Mouse (Mus musculus) embryonic facial prominence, embryonic 14.5 days (tissue): Measurements from ENCODE around the gene Gkn1. TPM values are rescaled to one million over a fixed set of nuclear protein-coding genes. Genes with fewer than 3 reads are reported as not detected.

Source experiments
- ATAC-seq: fragments of 200-750 bp; cut with Nextera tagmentation; 2 replicates; pipeline ENCODE4 v1.8.0; 2017; ENCODE audit warnings: low read depth, moderate number of reproducible peaks, moderate TSS enrichment
- DNase-seq: peaks from one replicate; pipeline ENCODE4 v3.0.0-alpha.2; 2015; ENCODE audit warnings: low spot score
- H3K27ac ChIP-seq: fragments of 300-500 bp; sonication (generic); replicated peaks from 2 replicates; pipeline ENCODE4 v1.5.1; 2014; ENCODE audit warnings: low read depth, mild to moderate bottlenecking, low read length, moderate library complexity
- H3K27me3 ChIP-seq: fragments of 300-500 bp; sonication (generic); replicated peaks from 2 replicates; pipeline ENCODE4 v1.6.1; 2014; ENCODE audit warnings: low read length; ENCODE audit not compliant: control insufficient read depth, insufficient read depth
- H3K36me3 ChIP-seq: fragments of 300-500 bp; sonication (generic); 2 replicates; pipeline ENCODE4 v1.6.1; 2014; ENCODE audit warnings: low read length, mixed read lengths; ENCODE audit not compliant: control insufficient read depth, insufficient read depth
- H3K4me1 ChIP-seq: fragments of 300-500 bp; sonication (generic); 2 replicates; pipeline ENCODE4 v1.6.1; 2014; ENCODE audit warnings: antibody characterized with exemption, low read length; ENCODE audit not compliant: control insufficient read depth, insufficient read depth
- H3K4me2 ChIP-seq: fragments of 300-500 bp; sonication (generic); 2 replicates; pipeline ENCODE4 v1.6.1; 2014; ENCODE audit warnings: low read depth, mild to moderate bottlenecking, low read length, moderate library complexity, mixed read lengths
- H3K4me3 ChIP-seq: fragments of 300-500 bp; sonication (generic); 2 replicates; pipeline ENCODE4 v1.5.1; 2014; ENCODE audit warnings: low read depth, mild to moderate bottlenecking, low read length
- H3K9ac ChIP-seq: fragments of 300-500 bp; sonication (generic); 2 replicates; pipeline ENCODE4 v1.6.1; 2014; ENCODE audit warnings: low read depth, mild to moderate bottlenecking, low read length, moderate library complexity, mixed read lengths
- H3K9me3 ChIP-seq: fragments of 300-500 bp; sonication (generic); 2 replicates; pipeline ENCODE4 v1.6.1; 2016; ENCODE audit warnings: low read length; ENCODE audit not compliant: control insufficient read depth
- WGBS: fragments of 180-500 bp; shearing (Covaris S2); extraction: QIAGEN DNeasy Blood & Tissue Kit; methylation state at CpG from one replicate; pipeline ENCODE4 v1.1.7; 2014; 5-methylcytosine and 5-hydroxymethylcytosine counted together
- polyA plus RNA-seq: library from polyadenylated mRNA; unstranded; fragments of >200 nt; fragmentation: Nextera tagmentation; extraction: Ambion mirVana; gene quantifications from 2 replicates; pipeline ENCODE4 v1.2.1, GENCODE M21; 2014

Gene Gkn1
- polyA plus RNA-seq, 1 experiment from 2014 or later, result not detected

- Histone ChIP-seq H3K27ac (no peak overlapping the region), H3K4me3 (no peak overlapping the region), H3K9me3 (no peaks in the 10 kb centered on the region), H3K4me1 (peaks cover 20% of the 10 kb centered on the region; the same call in 1 of the 2 replicates), H3K27me3 (no peaks in the 10 kb centered on the region), H3K4me2 (no peak overlapping the region), H3K9ac (no peak overlapping the region), H3K36me3 (peaks cover 56% of the 10 kb centered on the region)
- DNase-seq (no peak), ATAC-seq (no peak)
- WGBS, result 85% methylated on average over 8 of the region's 8 CpGs
These were observed 46.3 kb downstream of the Gkn1 start for GRCm38 (mm10) chr6:87304486-87304885.

GRCm38 (mm10) chr6:87302746-87303145, 48.0 kb downstream of the Gkn1 start:
- Histone ChIP-seq H3K9ac (no peak overlapping the region; the same call in 1 of the 2 replicates), H3K27me3 (no peaks in the 10 kb centered on the region), H3K9me3 (no peaks in the 10 kb centered on the region), H3K4me3 (no peak overlapping the region), H3K36me3 (peaks cover 40% of the 10 kb centered on the region), H3K4me1 (peaks cover 24% of the 10 kb centered on the region; the same call in 1 of the 2 replicates), H3K4me2 (peak overlapping the region; percentile 10; the same call in 1 of the 2 replicates), H3K27ac (peak overlapping the region; percentile 65)
- ATAC-seq (no peak), DNase-seq (peak; percentile 65)
- WGBS, result 30% methylated on average over 5 of the region's 5 CpGs

GRCm38 (mm10) chr6:87301991-87302390, 48.8 kb downstream of the Gkn1 start:
- no peaks in the 10 kb centered on the region for H3K27me3 ChIP-seq
- no peaks in the 10 kb centered on the region for H3K9me3 ChIP-seq
- H3K4me2 ChIP-seq, result no peak overlapping the region
- H3K4me1 ChIP-seq, result peaks cover 24% of the 10 kb centered on the region; the same call in 1 of the 2 replicates
- H3K36me3 ChIP-seq, result peaks cover 34% of the 10 kb centered on the region
- ATAC-seq, result no peak
- H3K27ac ChIP-seq, result no peak overlapping the region
- H3K4me3 ChIP-seq, result no peak overlapping the region
- 41% methylated on average over 4 of the region's 4 CpGs for WGBS
- no peak overlapping the region for H3K9ac ChIP-seq
- DNase-seq, result no peak

Other genes starting within 250 kb of the Gkn1 start
- 0.25 and 0.59 TPM in 2 replicates for gene D6Ertd527e, start 246.2 kb downstream of the Gkn1 start, polyA plus RNA-seq
- 28.6 and 29.1 TPM in 2 replicates for gene Antxr1, start 15.1 kb downstream of the Gkn1 start, polyA plus RNA-seq
- not detected in 2 replicates for gene Gkn2, start 22.4 kb upstream of the Gkn1 start, polyA plus RNA-seq
- 1.2 TPM in 2 replicates for gene Gkn3, start 38.0 kb upstream of the Gkn1 start, polyA plus RNA-seq
- not detected in 2 replicates for gene Bmp10, start 78.1 kb upstream of the Gkn1 start, polyA plus RNA-seq
- 4.9 and 6.3 TPM in 2 replicates for gene Arhgap25, start 182.3 kb upstream of the Gkn1 start, polyA plus RNA-seq
- 10.1 and 10.3 TPM in 2 replicates for gene Prokr1, start 239.8 kb upstream of the Gkn1 start, polyA plus RNA-seq